Mouse (Mus musculus): ENCODE results near the gene Slc8a2.

GRCm38 (mm10) chr7:16150191-16151145, 20.8 kb downstream of the Slc8a2 start:
- TF ChIP-seq CTCF (IDR thresholded peaks at IDR 0.05; ENCODE audit: low read depth) (no peak), EP300 (IDR thresholded peaks at IDR 0.05; ENCODE audit: low read depth) (no peak)

Measured in liver, embryonic 14.5 days (tissue).